Mouse (Mus musculus): ENCODE data around the gene Slc34a3.

GRCm38 (mm10) chr2:25221331-25221772 lies 12.8 kb downstream of the Slc34a3 start:
- TF ChIP-seq CTCF (conservative IDR thresholded peaks at IDR 0.05; ENCODE audit: low read length) (no peak), POU5F1 (IDR thresholded peaks at IDR 0.05; ENCODE audit: borderline replicate concordance, low read length) (no peak)
